Mouse (Mus musculus) adrenal gland, adult (tissue): Measurements from ENCODE around the gene Gm11146.

Experiments
- DNase-seq, 2 experiments: peaks; one replicate each; pipeline ENCODE4 v3.0.0; 2022 to 2023; ENCODE audit warnings: low spot score in 1 of 2; ENCODE audit not compliant: inconsistent age in 2 of 2

Gene Gm11146

DNA sequence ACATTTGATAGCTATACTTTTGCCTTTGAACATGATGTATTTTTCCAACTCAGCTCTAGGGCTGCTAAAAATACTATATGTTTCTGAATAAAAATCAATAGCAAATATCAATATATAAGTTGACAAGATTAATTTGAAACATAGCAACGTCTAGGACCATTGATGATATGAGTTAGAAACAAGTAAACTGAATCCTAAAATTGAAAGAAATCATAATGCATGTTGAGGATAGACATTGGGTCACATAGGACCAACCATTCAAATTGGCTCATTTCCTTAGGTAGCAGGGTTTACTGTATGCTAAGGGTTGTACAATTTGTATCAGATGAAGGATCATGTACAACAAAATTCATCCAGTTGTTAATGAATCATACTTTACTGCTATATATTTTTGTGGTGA is at the start of gene Gm11146:
Gene Gm11146 (minus strand): TSS at position 101 of the 400 bp plus-strand sequence.
- DNase-seq = no peak

DNA sequence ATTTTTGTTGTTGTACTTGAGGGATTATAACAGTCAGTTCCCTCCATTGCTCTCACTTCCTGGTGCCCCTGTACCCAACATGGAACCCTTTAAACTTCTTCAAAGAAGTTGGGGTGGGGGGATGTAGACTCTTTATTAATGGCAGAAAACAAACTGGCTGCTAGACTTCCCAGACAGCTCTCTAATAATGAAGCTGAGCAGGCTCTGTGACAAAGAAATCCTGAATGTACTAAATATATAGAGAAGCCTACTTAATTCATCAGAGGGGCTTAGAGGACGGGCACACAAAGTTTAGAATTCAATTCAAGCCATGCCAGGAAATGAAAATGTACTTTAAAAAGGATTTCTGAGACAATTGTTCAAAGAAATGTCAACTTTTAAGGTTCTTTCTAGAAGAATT is 48.7 kb upstream of the Gm11146 start:
- no peak for DNase-seq

DNA sequence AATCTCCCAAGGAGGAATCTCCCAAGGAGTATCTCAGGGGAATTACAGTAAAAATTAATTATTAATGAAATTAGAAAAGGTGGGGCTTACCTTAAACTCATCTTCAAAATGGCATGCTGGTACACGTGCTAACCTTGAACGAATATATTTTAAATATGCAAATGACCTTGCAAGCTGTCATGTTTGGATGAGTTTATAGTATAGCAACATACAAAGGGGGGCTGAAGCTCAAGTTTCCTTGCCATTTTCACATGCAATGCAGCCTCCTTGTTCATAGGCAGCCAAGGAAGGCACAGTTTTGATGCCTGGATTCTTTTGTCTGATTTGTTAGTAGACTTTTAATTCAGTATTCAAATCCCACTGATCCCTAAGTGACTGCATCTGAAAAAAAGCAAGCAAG is 47.1 kb upstream of the Gm11146 start:
- DNase-seq = peak in 1 of 2 experiments; percentile 16

GRCm38 (mm10) chr16:77648181-77648580 is 46.3 kb upstream of the Gm11146 start:
- DNase-seq = peak in 1 of 2 experiments; percentile 22

DNA sequence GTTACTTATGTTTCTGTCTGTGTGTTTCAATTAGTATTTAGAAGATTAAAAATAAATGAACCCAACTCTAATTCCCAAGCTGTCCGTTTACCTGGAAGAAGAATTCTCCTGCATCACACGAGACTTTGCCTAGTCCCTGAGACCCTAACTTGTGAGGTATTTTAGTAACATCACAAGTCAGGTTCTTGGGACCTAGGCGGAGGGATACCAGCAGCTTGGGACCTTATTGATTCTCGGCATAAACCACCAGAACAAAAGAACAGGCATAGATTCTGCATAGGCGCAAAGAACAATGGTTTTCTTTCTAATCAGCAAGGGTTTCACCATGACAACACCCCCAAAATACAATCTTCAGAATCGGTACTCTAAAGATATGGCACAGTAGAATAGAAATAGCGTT is 44.3 kb upstream of the Gm11146 start:
- no peak for DNase-seq

- DNase-seq = no peak
These were observed 43.1 kb upstream of the Gm11146 start for GRCm38 (mm10) chr16:77644976-77645375.

DNA sequence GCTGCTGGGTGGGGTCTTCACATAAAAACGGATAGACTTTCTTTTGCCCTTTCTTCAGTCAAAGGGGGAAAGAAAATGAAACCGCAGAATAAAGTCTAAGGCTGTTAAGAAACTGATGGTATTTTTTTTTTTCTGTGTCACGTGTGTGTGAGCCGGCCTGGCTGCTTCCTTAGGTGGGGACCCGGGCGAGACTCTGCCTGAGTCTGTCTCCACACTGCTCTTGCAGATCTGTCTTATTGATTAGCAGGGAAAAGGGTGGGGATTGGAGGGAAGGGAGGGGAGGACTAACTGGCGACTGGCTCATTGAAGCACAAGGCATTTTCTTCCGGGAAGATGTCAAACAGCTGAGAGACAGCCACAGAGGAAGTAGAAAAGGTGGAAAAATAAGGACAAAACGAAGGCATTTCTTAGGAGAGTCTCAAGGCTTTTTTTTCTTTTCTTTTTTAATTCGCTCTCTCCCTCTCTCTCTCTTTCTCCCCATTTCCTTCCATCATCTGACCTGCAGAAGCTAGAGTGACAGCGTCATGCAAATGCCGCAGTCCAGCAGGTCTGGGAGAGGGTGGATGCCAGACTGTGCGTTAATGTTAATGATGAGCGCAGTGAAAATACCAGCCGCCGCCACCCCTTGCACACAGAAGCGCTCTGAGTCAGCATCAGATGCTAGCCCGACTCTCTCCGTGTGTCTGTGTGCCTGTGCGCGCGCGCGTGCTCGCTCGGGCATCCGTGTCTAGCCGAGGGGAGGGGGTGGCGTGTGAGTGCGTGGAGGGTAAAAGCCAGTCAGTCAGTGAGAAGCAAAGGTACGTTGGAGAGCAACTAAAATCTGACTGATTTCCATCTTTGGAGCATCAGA is 42.2 kb upstream of the Gm11146 start:
- DNase-seq = peak; percentile 83 to 89

- DNase-seq = peak; percentile 20 to 79
These were observed 41.4 kb upstream of the Gm11146 start for GRCm38 (mm10) chr16:77643036-77643870.

GRCm38 (mm10) chr16:77636497-77636896 is 34.6 kb upstream of the Gm11146 start:
- no peak for DNase-seq

DNA sequence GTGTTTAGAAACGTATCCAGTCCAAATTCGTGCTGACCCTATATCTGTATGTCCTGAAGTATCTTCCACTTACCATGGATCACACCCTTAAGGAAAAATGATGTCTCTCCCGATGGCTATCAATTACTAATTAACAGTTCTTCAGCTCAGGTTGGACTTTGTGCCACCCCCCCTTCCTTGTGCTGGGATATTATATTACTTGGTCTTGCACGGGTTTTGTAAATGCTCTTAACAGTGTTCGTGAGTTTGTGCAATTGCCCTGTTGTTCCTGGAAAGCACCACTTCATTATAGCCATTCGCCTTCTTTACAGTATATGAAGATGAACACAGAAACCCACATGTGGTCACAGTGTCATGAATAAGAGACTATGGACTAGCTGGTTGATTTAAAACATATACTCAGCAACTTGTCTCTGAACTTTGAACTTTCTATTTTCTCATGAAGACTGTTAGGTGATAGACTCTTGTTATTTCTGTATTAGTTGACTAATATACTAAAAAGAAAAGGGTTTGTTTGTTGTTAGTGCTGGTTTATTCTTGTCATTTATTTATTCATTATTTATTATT is 30.5 kb upstream of the Gm11146 start:
- DNase-seq = no peak

DNA sequence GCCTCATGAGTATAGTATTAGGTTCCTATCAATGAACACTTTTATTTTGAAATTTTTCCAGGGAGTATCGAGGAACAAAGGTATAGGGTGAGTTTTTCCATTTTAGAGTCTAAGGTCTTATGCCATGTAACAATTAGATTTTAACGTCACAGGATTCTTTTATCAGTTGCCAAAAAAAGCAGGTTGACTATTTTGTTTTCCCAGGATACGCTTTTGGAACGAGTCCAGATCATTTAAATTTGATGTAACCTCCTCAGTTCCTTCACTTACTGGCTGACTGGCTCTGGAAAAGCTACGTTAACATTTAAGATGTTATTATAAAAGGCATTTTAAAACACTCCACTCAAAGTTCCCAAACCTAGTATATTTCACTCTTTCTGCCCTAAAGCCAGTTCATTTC is 20.8 kb upstream of the Gm11146 start:
- DNase-seq = no peak

GRCm38 (mm10) chr16:77602581-77602980 is 687 bp upstream of the Gm11146 start:
- DNase-seq = peak in 1 of 2 experiments; percentile 60

DNA sequence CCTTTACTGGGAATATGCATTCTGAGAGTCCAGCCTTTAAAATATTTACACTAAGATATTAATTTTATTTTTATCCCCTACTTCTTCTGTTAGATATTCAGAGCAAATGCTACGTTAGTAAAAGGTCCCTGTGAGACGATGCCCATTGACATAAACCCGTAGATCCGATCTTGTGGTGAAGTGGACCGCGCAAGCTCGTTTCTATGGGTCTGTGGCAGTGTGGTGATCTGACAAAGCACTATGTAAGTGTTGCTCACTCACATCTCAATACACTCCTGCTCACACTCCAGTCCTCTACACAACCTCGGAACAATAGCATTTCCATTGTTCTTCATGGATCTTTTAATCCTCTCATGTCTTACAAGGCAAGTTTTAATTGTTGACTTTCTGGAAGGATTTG is 3.1 kb downstream of the Gm11146 start:
- DNase-seq = no peak

GRCm38 (mm10) chr16:77596556-77596955 is 5.3 kb downstream of the Gm11146 start:
- peak in 1 of 2 experiments; percentile 58 for DNase-seq

DNA sequence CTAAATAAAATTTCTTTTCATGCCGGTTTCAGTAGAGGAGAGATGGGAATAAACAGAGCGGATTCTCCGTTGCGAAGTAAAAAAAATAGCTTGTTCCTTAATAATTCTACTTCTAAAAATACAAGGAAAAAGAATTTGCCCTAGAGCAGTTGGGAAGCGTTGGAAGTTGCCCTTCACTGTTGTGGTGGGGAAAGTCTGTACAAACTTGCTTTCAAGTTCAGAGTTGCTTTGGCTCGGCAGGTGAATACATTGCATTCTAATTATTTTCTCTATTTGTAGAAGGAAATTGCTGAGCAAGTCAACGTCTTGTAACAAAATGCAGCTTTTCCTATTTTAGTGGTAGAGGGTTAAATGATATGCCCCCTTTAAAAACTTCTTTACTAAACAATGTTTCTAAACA is 6.2 kb downstream of the Gm11146 start:
- DNase-seq = no peak

DNA sequence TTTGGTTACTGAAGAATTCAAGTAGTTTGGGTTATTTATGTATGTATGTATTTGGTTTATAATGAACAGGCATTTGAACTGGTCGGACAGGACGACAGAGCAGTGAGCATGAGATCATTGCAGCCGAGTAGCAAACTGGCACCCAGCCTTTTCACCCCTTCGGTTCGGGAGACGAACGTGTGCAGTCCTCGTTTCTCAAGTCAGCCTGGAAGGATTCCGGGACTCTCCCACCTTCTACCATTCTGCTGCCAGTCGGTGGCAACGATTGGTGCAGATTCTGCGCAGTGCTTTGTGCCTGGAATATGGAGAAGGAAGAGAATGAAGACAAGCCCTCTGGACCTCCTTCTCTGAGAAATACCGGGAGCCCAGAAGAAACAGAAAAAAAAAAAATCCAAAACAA is 7.3 kb downstream of the Gm11146 start:
- DNase-seq = peak; percentile 63 to 86

DNA sequence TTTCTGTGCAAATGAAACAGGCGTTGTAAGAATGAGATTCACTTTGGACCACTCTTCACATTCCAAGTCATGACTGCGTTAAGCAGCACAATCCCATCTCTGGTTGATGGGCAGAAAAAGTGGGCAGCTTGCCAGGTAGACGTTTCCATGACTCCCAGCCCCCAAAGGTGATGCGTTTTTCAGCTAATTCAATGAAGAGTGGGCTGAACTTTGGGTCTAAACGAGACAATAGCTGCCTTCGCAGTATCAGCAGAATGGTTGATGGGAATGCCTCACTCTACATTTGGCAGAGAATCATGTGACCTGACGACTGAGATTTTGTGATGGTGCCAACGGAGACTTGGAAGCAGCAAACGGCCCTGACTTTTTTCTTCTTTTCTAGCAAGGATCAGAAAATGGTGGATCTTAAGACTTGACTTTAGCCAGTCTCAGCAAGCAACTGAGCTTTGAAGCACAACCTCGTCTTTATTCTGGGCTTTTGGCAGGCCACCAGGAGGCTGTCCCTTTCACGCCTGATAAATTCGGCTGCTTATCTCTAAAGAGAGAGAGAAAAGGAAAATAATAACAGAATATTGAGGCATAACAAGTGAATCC is 8.0 kb downstream of the Gm11146 start:
- peak; percentile 62 to 92 for DNase-seq

GRCm38 (mm10) chr16:77592986-77593385 is 8.9 kb downstream of the Gm11146 start:
- DNase-seq = peak in 1 of 2 experiments; percentile 40

DNA sequence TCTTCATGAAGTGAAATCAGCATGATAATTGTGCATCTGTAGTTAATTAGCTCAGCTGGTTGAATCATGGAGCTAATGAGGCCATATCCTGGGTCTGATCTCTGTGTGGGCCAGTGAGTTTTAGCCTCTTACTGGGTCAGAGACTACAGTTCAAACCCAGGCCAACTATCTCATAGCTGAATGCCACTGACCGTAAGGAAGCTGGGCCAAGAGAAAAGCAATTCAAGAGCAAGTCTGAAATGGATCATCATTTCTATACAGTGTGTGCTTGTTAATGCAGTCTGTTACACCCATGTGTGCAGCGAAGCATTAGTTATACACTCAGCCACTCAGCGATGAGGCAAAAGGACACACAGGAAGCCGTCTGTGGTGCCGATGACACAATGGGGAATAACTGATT is 28.9 kb downstream of the Gm11146 start:
- DNase-seq = no peak

GRCm38 (mm10) chr16:77569457-77569856 is 32.4 kb downstream of the Gm11146 start:
- DNase-seq = no peak

DNA sequence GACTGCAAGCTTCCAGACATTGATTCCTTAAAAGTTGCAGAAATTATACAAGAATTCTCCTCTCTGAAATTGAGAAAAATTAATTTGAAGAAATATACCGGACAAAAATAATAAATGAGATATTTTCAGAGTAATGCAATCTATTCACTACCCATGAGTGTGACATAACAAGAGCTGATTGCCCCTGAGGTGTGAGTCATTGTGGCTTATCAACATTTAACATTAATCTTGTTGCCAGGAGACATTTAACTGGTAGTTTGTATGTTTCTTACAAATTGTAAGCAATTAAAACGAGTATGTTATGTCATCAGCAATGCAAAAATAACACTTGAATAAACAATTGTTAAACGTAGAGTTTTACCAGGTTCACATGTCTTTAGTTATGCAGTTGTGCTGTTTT is 33.5 kb downstream of the Gm11146 start:
- DNase-seq = no peak
